Mouse (Mus musculus): ENCODE data around the gene Zbtb8b. TPM values are rescaled to one million over a fixed set of nuclear protein-coding genes. Genes with fewer than 3 reads are reported as not detected.
"Not testable (repeated sequence)": the region's sequence is repeated elsewhere in the genome, so short reads cannot be mapped to it uniquely, and the experiment has no call there.

The Zbtb8b gene
- total RNA-seq, 2 experiments from 2014 or later: not detected

GRCm38 (mm10) chr4:129416478-129416877, 24.2 kb downstream of the Zbtb8b start:
- no peak for DNase-seq

DNA sequence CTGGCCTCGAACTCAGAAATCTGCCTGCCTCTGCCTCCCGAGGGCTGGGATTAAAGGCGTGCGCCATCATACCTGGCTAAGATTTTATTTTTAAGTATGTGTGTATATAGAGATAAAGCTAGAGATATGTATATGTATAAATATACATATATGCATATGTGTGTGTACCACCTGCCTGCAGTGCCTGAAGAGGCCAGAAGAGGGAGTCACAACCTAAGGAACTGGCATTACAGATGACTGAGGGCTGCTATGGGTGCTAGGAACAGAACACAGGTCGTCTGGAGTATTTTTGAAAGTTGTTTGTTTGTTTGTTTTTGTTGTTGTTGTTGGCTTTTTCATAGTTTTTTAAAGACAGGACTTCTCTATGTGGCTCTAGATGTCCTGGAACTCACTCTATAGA, 24.8 kb downstream of the Zbtb8b start:
- no peak for DNase-seq

DNA sequence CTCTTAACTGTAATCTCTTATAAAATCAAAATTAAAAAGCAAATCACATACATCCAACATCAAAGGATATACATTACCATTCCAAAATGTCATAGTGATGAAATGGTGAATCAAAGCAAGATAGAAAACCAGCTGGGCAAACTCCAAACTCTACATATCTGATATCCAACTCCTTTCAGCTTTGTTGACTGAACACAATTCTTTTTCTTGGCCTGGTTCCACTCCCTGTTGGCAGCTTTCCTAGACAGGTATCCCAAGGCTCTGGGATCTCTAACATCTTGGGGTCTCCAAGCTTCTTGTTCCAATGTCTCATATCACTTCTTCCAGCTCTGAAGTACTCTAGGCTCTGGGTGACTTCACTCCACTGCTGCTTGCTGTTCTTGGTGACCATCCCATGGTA, 29.7 kb downstream of the Zbtb8b start:
- no peak for DNase-seq

DNA sequence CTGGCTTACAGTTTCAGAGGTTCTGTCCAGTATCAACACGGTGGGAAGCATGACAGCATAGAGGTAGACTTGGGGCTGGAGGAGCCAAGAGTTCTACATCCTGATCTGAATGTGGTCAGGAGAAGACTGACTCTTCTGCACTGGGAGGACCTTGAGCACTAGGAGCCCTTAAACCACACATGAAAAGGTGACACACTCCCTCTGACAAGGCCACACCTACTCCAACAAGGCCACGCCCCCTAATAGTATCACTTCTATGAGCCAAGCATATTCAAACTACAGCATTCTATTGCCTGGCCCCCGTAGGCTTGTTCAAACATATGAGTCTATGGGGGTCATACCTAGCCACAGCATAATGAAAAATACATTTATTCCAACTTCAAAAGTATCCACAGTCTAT, 30.1 kb downstream of the Zbtb8b start:
- not testable (repeated sequence) for DNase-seq

DNA sequence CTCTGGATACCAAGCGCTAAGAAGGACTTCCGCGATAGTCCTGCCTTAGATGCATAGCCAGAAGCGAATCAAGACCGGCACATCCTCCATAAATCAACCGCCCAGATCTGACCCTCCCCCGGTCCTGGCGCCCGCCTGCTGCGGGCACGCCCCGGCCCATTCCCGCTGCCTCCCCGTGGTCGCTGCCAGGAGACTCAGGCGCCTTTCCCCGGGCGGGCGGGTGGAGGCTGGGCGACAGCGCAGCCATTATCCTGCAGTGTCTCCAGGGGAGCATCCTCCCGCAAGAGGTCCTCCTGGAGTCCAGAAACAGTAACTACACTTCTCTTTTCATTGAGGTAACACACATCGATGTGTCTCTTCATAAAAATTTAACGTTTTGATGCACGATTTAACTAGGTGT, 34.2 kb downstream of the Zbtb8b start:
- DNase-seq: peak; percentile 50

DNA sequence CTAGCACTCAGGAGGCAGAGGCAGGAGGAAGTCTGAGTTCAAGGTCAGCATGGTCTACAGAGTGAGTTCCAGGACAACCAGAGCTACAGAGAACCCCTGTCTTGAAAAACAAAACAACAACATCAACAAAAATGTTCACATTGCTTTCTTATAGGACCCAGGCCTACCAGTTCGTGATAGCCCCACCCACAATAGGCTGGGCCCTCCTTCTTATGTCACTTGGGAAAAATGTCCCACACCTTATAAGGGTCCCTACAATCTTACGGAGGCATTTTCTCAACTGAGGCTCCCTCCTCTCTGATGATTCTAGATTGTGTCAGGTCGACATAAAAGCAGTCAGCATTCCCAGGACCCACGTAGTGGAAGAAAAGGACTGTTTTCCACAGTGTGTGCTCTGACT, 40.8 kb downstream of the Zbtb8b start:
- DNase-seq: no peak

DNA sequence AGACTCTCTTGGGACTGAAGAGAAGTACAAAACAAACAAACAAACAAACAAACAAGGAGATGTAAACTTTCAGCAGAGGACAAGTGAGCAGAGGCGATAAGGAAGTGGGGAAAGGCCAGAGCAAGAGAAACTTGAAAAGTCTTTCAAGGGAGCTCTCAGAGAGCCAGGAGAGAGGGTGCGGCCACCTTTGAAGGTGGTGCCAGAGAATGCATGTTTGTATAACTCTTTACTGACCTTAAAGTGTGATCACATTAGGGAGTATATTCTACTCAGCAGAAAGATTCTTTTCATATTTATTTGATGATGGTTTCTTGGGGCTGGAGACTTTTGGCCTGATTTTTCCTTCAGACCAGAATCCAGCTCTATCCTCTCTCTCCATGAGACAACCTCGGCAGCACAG, 43.7 kb downstream of the Zbtb8b start:
- DNase-seq: no peak

DNA sequence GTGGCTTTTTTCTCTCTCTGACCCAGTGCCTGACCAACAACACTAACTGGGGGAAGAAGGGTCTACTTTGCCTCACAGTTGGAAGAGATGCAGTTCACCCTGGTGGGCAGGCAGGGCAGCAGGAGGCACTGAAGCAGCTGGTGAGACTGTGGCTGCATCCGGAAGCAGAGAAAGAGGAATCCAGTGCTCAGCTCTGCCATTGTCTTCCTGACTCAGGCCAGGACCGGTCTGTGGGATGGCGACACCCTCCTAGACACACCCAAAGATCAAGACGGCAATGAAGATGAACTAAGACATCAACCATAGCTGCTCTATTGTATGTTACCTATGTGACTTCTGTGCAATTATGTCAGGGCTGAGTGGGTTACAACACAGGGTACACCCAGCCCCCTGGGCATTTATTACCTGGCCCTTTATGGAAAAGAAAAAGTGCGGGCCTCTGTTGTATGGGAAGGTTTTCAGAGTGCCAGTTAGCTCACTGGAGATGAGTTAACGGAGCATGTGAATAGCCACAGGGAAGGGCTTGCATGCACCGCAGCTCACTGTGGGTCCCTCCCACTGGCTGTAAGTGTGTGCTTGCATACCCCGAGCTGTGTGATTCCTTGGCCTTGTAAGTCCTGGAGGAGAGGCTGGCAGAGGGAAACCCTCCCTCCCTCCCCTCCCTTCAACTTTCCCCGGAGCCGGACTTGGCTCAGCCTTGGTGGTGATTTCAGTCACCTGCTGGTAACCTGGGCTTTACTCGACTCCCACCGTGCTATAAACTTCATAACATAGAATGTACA, 46.4 kb downstream of the Zbtb8b start:
- DNase-seq: no peak

DNA sequence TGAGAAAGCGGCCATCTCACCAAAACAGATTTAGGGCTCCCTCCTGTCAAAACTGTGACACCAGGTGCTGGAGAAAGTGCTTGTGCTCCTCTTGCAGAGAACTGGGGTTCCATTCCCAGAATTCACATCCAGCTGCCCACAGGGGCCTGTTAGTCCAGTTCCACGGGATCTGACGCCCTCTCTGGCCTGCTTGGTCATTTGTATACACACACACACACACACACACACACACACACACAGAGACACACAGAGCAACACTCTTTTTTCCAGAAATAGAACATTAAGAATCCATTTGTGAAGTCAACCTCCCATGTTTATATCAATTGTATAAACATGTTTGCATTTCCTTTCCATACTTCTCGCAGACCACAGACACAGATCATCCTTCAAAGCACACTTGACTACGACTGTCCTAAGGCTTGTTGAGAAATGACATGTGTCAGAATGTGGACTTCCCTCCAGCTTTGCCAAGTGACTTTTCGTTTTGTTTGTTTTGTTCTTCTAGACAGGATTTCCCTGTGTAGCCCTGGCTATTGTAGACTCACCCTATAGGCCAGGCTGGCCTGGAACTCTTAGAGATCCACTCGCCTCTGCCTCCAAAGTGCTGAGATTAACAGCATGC, 49.6 kb downstream of the Zbtb8b start:
- no peak for DNase-seq

DNA sequence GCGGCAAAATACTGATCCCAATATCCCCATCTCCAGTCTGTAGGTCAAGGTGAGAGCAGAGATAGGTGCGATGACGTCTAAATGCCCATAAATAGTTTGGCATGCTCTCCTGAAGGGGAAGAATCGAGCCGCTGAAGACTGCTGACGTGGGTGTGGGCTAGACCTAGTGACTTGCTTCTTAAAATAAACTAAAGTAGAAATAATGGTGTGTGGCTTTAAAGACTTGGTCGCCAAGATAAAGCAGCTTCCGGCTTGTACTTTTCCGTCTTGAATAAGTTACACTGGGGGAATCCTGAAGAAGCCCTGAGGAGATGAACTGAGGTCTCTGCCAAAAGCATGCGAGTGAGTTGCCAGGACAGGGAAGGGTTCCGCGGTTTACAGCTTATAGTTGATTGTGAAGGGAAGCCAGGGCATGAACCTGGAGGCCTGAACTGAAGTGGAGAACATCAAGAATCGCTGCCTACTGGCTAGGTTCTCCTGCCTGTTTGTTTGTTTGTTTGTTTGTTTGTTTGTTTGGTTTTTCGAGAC, 50.4 kb downstream of the Zbtb8b start:
- no peak for DNase-seq

DNA sequence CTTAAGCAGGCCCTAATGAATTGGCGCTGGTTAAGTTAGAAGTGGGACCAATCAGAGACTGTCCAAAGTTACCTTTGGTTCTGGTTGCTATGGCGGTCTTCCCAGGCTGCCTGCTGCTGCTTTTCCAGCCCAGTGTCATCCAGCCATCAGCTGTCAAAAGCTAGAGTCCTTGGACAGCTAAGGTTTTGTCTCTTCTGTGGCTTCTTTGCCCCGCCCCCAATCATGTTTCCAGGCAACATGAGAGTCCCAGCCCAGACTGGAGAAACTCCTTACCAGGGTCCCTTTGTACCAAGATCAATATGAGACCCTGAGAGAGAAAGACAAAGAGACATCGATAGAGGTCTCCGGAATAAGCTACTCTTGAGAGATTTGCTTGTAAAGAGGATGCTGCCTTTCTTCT, 52.2 kb downstream of the Zbtb8b start:
- no peak for DNase-seq

- DNase-seq: no peak
Observed at GRCm38 (mm10) chr4:129386989-129387388, 53.7 kb downstream of the Zbtb8b start.

DNA sequence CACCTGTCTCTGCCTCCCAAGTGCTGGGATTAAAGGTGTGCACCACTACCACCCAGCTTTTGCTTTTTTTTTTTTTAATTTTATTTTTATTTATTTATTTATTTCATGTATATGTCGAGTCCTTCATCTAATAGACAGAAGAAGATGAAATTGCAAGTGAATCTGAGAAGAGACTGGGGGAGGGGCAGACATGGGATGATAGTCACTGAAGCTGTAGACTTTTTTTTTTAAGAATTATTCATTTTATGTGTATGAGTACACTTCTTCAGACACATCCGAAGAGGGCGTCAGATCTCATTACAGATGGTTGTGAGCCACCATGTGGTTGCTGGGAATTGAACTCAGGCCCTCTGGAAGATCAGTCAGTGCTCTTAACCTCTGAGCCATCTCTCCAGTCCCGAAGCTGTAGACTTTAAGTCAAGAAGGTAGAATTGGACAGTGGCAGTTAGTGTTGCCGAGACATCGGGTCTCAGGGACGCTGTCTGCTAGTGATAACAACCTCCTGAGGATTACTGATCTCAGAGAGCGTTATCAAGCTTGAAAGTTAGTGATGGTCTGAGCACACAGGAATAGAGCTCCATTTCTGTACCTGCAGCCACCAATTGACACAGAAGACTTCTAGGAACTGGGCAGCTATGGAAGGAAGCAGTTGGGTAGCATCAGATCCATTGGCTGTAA, 54.2 kb downstream of the Zbtb8b start:
- DNase-seq: no peak

GRCm38 (mm10) chr4:129385685-129386084, 55.0 kb downstream of the Zbtb8b start:
- DNase-seq: no peak

GRCm38 (mm10) chr4:129384440-129384839, 56.2 kb downstream of the Zbtb8b start:
- DNase-seq: no peak

DNA sequence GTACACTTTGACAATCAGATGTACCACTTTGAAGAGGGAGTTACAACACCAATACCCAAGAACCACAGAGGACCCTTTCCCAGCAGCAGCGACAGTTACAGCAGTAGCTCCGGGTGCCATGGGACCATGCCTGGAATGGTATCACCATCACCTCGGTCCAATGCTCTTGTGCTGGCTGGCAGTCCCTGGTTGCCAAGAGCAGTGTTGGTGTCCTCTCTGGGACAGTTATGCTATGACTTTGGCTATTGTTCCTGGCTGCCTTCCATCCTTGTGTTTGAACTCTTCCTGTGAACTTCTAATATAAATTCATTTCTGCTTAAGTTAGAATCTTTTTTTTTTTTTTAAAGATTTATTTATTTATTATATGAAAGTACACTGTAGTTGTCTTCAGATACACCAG, 57.1 kb downstream of the Zbtb8b start:
- no peak for DNase-seq

GRCm38 (mm10) chr4:129382488-129382887, 58.2 kb downstream of the Zbtb8b start:
- DNase-seq: peak; percentile 18

GRCm38 (mm10) chr4:129382029-129382428, 58.6 kb downstream of the Zbtb8b start:
- no peak for DNase-seq

GRCm38 (mm10) chr4:129381148-129381547, 59.5 kb downstream of the Zbtb8b start:
- no peak for DNase-seq

- no peak for DNase-seq
Observed at GRCm38 (mm10) chr4:129379805-129380204, 60.8 kb downstream of the Zbtb8b start.

GRCm38 (mm10) chr4:129377601-129378390, 62.9 kb downstream of the Zbtb8b start, which contains the start of gene Zbtb8a:
Gene Zbtb8a (minus strand): TSS chr4:129378116.
- peak; percentile 23 for DNase-seq

GRCm38 (mm10) chr4:129376961-129377545, 63.6 kb downstream of the Zbtb8b start:
- DNase-seq: peak; percentile 34
